Mouse (Mus musculus): ENCODE results near the gene Rbfox1. TPM values are rescaled to one million over a fixed set of nuclear protein-coding genes. Genes with fewer than 3 reads are reported as not detected.

Rbfox1 gene
- polyA plus RNA-seq, 1 experiment from 2014 or later: 339 TPM

- Histone ChIP-seq H3K27me3 (ENCODE audit: control insufficient read depth, insufficient read depth, low read length) (no peaks in the 10 kb centered on the region), H3K4me3 (ENCODE audit: low read depth, low read length) (no peak overlapping the region), H3K9me3 (ENCODE audit: control insufficient read depth, low read length) (no peaks in the 10 kb centered on the region), H3K4me1 (ENCODE audit: control insufficient read depth, insufficient read depth, low read length) (no peaks in the 10 kb centered on the region), H3K36me3 (ENCODE audit: control insufficient read depth, insufficient read depth, low read length) (no peaks in the 10 kb centered on the region), H3K4me2 (ENCODE audit: low read depth, low read length) (no peak overlapping the region), H3K9ac (replicated peaks; ENCODE audit: low read depth, low read length) (no peak overlapping the region), H3K27ac (ENCODE audit: low read depth, low read length) (no peak overlapping the region)
- no peak for ATAC-seq (ENCODE audit: low read depth)
- WGBS: 86% methylated on average over 4 of the region's 22 CpGs
Observed at GRCm38 (mm10) chr16:6122859-6123258, 237.7 kb downstream of the Rbfox1 start.

GRCm38 (mm10) chr16:6128314-6128713, 243.2 kb downstream of the Rbfox1 start:
- WGBS: 69% methylated on average over 5 of the region's 5 CpGs
- Histone ChIP-seq H3K4me2 (ENCODE audit: low read depth, low read length) (no peak overlapping the region), H3K9me3 (ENCODE audit: control insufficient read depth, low read length) (no peaks in the 10 kb centered on the region), H3K27ac (ENCODE audit: low read depth, low read length) (no peak overlapping the region), H3K4me3 (ENCODE audit: low read depth, low read length) (no peak overlapping the region), H3K27me3 (ENCODE audit: control insufficient read depth, insufficient read depth, low read length) (no peaks in the 10 kb centered on the region), H3K36me3 (ENCODE audit: control insufficient read depth, insufficient read depth, low read length) (no peaks in the 10 kb centered on the region), H3K4me1 (ENCODE audit: control insufficient read depth, insufficient read depth, low read length) (no peaks in the 10 kb centered on the region), H3K9ac (replicated peaks; ENCODE audit: low read depth, low read length) (no peak overlapping the region)
- no peak for ATAC-seq (ENCODE audit: low read depth)

GRCm38 (mm10) chr16:6135016-6135415, 249.9 kb downstream of the Rbfox1 start:
- Histone ChIP-seq H3K36me3 (ENCODE audit: control insufficient read depth, insufficient read depth, low read length) (no peaks in the 10 kb centered on the region), H3K4me3 (ENCODE audit: low read depth, low read length) (no peak overlapping the region), H3K4me1 (ENCODE audit: control insufficient read depth, insufficient read depth, low read length) (no peaks in the 10 kb centered on the region), H3K27ac (ENCODE audit: low read depth, low read length) (no peak overlapping the region), H3K27me3 (ENCODE audit: control insufficient read depth, insufficient read depth, low read length) (no peaks in the 10 kb centered on the region), H3K9ac (replicated peaks; ENCODE audit: low read depth, low read length) (no peak overlapping the region), H3K9me3 (ENCODE audit: control insufficient read depth, low read length) (no peaks in the 10 kb centered on the region), H3K4me2 (ENCODE audit: low read depth, low read length) (no peak overlapping the region)
- WGBS: 71% methylated on average over 3 of the region's 7 CpGs
- ATAC-seq (ENCODE audit: low read depth): no peak

GRCm38 (mm10) chr16:6139432-6139831, 254.3 kb downstream of the Rbfox1 start:
- no peak overlapping the region for H3K9ac ChIP-seq (replicated peaks; ENCODE audit: low read depth, low read length)
- H3K27ac ChIP-seq (ENCODE audit: low read depth, low read length): no peak overlapping the region
- H3K36me3 ChIP-seq (ENCODE audit: control insufficient read depth, insufficient read depth, low read length): no peaks in the 10 kb centered on the region
- no peaks in the 10 kb centered on the region for H3K27me3 ChIP-seq (ENCODE audit: control insufficient read depth, insufficient read depth, low read length)
- WGBS: 88% methylated on average over 1 of the region's 1 CpGs
- no peak overlapping the region for H3K4me3 ChIP-seq (ENCODE audit: low read depth, low read length)
- ATAC-seq (ENCODE audit: low read depth): no peak
- H3K9me3 ChIP-seq (ENCODE audit: control insufficient read depth, low read length): no peaks in the 10 kb centered on the region
- no peak overlapping the region for H3K4me2 ChIP-seq (ENCODE audit: low read depth, low read length)
- H3K4me1 ChIP-seq (ENCODE audit: control insufficient read depth, insufficient read depth, low read length): no peaks in the 10 kb centered on the region

- no peak for ATAC-seq (ENCODE audit: low read depth)
- Histone ChIP-seq H3K27ac (ENCODE audit: low read depth, low read length) (no peak overlapping the region), H3K9ac (replicated peaks; ENCODE audit: low read depth, low read length) (no peak overlapping the region), H3K9me3 (ENCODE audit: control insufficient read depth, low read length) (no peaks in the 10 kb centered on the region), H3K4me1 (ENCODE audit: control insufficient read depth, insufficient read depth, low read length) (no peaks in the 10 kb centered on the region), H3K4me3 (ENCODE audit: low read depth, low read length) (no peak overlapping the region), H3K27me3 (ENCODE audit: control insufficient read depth, insufficient read depth, low read length) (no peaks in the 10 kb centered on the region), H3K36me3 (ENCODE audit: control insufficient read depth, insufficient read depth, low read length) (no peaks in the 10 kb centered on the region), H3K4me2 (ENCODE audit: low read depth, low read length) (no peak overlapping the region)
- WGBS: 59% methylated on average over 7 of the region's 7 CpGs
Observed at GRCm38 (mm10) chr16:6147957-6148356, 262.8 kb downstream of the Rbfox1 start.

GRCm38 (mm10) chr16:6149345-6149744, 264.2 kb downstream of the Rbfox1 start:
- Histone ChIP-seq H3K9me3 (ENCODE audit: control insufficient read depth, low read length) (no peaks in the 10 kb centered on the region), H3K4me2 (ENCODE audit: low read depth, low read length) (no peak overlapping the region), H3K36me3 (ENCODE audit: control insufficient read depth, insufficient read depth, low read length) (no peaks in the 10 kb centered on the region), H3K9ac (replicated peaks; ENCODE audit: low read depth, low read length) (no peak overlapping the region), H3K27me3 (ENCODE audit: control insufficient read depth, insufficient read depth, low read length) (no peaks in the 10 kb centered on the region), H3K4me3 (ENCODE audit: low read depth, low read length) (no peak overlapping the region), H3K4me1 (ENCODE audit: control insufficient read depth, insufficient read depth, low read length) (no peaks in the 10 kb centered on the region), H3K27ac (ENCODE audit: low read depth, low read length) (no peak overlapping the region)
- ATAC-seq (ENCODE audit: low read depth): no peak
- 73% methylated on average over 4 of the region's 4 CpGs for WGBS

- Histone ChIP-seq H3K36me3 (ENCODE audit: control insufficient read depth, insufficient read depth, low read length) (no peaks in the 10 kb centered on the region), H3K4me1 (ENCODE audit: control insufficient read depth, insufficient read depth, low read length) (no peaks in the 10 kb centered on the region), H3K9ac (replicated peaks; ENCODE audit: low read depth, low read length) (no peak overlapping the region), H3K27me3 (ENCODE audit: control insufficient read depth, insufficient read depth, low read length) (no peaks in the 10 kb centered on the region), H3K4me3 (ENCODE audit: low read depth, low read length) (no peak overlapping the region), H3K4me2 (ENCODE audit: low read depth, low read length) (no peak overlapping the region), H3K27ac (ENCODE audit: low read depth, low read length) (no peak overlapping the region), H3K9me3 (ENCODE audit: control insufficient read depth, low read length) (no peaks in the 10 kb centered on the region)
- no peak for ATAC-seq (ENCODE audit: low read depth)
- WGBS: 87% methylated on average over 2 of the region's 2 CpGs
Observed at GRCm38 (mm10) chr16:6155556-6155955, 270.4 kb downstream of the Rbfox1 start.

- no peaks in the 10 kb centered on the region for H3K9me3 ChIP-seq (ENCODE audit: control insufficient read depth, low read length)
- 73% methylated on average over 4 of the region's 4 CpGs for WGBS
- no peaks in the 10 kb centered on the region for H3K4me1 ChIP-seq (ENCODE audit: control insufficient read depth, insufficient read depth, low read length)
- H3K27me3 ChIP-seq (ENCODE audit: control insufficient read depth, insufficient read depth, low read length): no peaks in the 10 kb centered on the region
- H3K27ac ChIP-seq (ENCODE audit: low read depth, low read length): no peak overlapping the region
- ATAC-seq (ENCODE audit: low read depth): no peak
- H3K9ac ChIP-seq (replicated peaks; ENCODE audit: low read depth, low read length): no peak overlapping the region
- H3K36me3 ChIP-seq (ENCODE audit: control insufficient read depth, insufficient read depth, low read length): no peaks in the 10 kb centered on the region
- H3K4me3 ChIP-seq (ENCODE audit: low read depth, low read length): no peak overlapping the region
- H3K4me2 ChIP-seq (ENCODE audit: low read depth, low read length): no peak overlapping the region
Observed at GRCm38 (mm10) chr16:6164476-6164875, 279.3 kb downstream of the Rbfox1 start.

GRCm38 (mm10) chr16:6169346-6169745, 284.2 kb downstream of the Rbfox1 start:
- no peaks in the 10 kb centered on the region for H3K36me3 ChIP-seq (ENCODE audit: control insufficient read depth, insufficient read depth, low read length)
- 89% methylated on average over 5 of the region's 5 CpGs for WGBS
- H3K4me1 ChIP-seq (ENCODE audit: control insufficient read depth, insufficient read depth, low read length): no peaks in the 10 kb centered on the region
- H3K27me3 ChIP-seq (ENCODE audit: control insufficient read depth, insufficient read depth, low read length): no peaks in the 10 kb centered on the region
- no peak overlapping the region for H3K9ac ChIP-seq (replicated peaks; ENCODE audit: low read depth, low read length)
- no peak overlapping the region for H3K27ac ChIP-seq (ENCODE audit: low read depth, low read length)
- no peak overlapping the region for H3K4me2 ChIP-seq (ENCODE audit: low read depth, low read length)
- no peak for ATAC-seq (ENCODE audit: low read depth)
- no peak overlapping the region for H3K4me3 ChIP-seq (ENCODE audit: low read depth, low read length)
- H3K9me3 ChIP-seq (ENCODE audit: control insufficient read depth, low read length): no peaks in the 10 kb centered on the region

- WGBS: 74% methylated on average over 9 of the region's 9 CpGs
- Histone ChIP-seq H3K4me1 (ENCODE audit: control insufficient read depth, insufficient read depth, low read length) (no peaks in the 10 kb centered on the region), H3K4me2 (ENCODE audit: low read depth, low read length) (no peak overlapping the region), H3K4me3 (ENCODE audit: low read depth, low read length) (no peak overlapping the region), H3K27me3 (ENCODE audit: control insufficient read depth, insufficient read depth, low read length) (no peaks in the 10 kb centered on the region), H3K36me3 (ENCODE audit: control insufficient read depth, insufficient read depth, low read length) (no peaks in the 10 kb centered on the region), H3K9me3 (ENCODE audit: control insufficient read depth, low read length) (no peaks in the 10 kb centered on the region), H3K27ac (ENCODE audit: low read depth, low read length) (no peak overlapping the region), H3K9ac (replicated peaks; ENCODE audit: low read depth, low read length) (no peak overlapping the region)
- ATAC-seq (ENCODE audit: low read depth): no peak
Observed at GRCm38 (mm10) chr16:6180819-6181218, 295.7 kb downstream of the Rbfox1 start.

All from neural tube, embryonic 14.5 days (tissue).